Mouse (Mus musculus) thymus, postnatal 25 days (tissue): ENCODE results near the gene S100a3.
A peak's percentile ranks its signal among the peaks of the same experiment; 100 is the strongest.

Experiments
- DNase-seq: peaks from one replicate; pipeline ENCODE4 v3.0.0; 2022

Gene S100a3

DNA sequence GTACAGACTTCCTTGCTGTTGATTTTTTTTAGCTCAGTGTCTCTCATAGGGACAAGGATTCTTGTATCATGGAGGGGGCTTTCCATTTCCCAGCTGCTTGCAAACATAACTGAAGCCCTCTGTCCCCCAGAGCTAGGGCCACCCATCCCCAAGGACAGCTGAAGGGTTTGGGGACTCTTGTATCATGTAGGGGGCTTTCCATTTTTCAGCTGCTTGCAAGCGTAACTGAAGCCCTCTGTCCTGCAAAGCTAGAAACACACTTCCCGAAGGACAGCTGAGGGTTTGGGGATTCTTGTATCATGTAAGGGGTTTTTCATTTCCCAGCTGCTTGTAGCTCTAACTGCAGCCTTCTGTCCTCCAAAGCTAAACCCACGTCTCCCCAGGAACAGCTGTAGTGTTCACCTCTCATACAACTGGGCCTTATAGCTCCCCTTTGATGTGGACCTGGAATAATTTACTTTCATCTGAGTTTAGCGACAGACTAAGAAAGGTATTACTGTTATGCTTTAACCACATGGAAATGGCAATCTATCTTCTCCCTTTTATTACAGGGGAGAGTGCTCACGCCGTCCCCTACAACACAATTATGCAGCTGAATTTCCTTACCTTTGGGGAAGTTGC is at the start of gene S100a3:
Gene S100a3 (plus strand): TSS at position 571 of the 621 bp plus-strand sequence.
- no peak for DNase-seq

- no peak for DNase-seq
These were observed 48.1 kb upstream of the S100a3 start for GRCm38 (mm10) chr3:90512276-90512675.

DNA sequence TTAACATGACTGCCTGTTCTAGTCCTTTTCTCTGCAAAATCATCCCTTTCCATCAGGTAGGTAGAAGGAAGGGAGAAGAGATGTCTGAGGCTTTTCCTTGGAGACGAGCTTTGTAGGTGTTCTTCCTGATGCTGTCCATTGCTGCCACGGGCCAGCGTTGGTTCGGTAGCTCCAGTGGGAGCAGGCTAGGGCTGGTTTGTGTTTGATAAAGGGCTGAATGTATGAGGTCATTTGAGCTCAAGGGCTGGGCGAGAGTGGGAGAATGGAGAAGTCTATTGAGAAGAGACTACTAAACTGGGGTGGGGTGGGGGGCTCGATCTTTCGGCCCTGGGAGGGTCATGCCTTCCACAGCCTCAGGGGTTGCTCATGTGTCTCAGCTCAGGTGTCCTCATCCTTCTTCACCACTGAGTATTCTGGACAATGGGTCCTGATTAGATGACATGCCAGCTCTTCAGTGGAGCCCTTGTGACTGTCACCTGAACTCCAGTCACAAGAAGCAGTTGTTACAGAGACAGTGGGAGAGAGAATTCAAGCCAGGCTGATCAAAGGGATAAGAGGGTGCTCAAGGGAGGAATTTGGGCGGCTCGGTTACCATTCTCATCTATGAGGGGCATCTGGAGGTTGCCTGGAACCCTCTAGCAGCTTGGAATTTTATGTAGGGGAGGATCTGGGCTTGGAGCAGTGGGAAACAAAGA is 47.3 kb upstream of the S100a3 start:
- no peak for DNase-seq

DNA sequence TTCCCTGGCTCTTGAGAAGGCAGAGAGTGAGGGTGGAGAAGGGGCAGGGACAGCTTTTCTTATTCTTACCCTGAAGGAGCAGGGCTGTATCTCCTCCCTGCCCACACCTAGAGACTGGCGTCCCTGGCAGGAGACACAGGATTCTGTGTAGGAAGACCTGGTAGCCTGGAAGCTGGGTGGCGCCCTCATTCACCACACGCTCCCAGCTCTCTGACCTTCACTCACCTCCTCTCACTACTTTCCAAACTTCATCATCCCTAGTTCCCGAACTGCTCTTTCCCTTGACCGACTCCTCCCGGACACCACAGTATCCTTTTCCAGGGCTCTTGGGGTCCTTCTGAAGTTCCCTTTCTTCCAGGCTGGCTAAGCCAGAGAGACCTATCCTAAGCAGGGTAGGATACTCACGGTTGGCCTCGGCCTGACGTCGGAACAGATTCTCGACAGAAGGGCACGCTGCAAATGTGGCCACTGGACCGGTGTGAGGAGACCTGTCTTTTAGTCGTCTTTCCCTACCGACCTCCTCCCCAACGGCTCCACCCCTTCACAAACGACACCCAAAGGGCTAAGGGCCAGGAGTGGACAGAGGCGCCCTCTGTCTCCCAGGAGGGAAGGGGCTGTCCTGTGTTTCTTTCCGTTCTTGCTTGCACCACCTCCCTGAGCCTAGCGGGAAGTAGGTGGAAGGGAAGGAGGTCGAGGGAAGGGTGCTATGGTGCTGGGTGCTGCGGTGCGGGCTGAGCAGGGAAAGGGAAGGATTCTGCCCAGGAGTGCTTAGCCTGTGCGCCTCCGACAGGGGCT is 46.4 kb upstream of the S100a3 start, which contains the start of the genes S100a1 and S100a13:
Gene S100a1 (minus strand): TSS at position 597 of the 795 bp plus-strand sequence.
Gene S100a13 (plus strand): TSS at position 640 of the 795 bp plus-strand sequence.
- DNase-seq = peak; percentile 34

DNA sequence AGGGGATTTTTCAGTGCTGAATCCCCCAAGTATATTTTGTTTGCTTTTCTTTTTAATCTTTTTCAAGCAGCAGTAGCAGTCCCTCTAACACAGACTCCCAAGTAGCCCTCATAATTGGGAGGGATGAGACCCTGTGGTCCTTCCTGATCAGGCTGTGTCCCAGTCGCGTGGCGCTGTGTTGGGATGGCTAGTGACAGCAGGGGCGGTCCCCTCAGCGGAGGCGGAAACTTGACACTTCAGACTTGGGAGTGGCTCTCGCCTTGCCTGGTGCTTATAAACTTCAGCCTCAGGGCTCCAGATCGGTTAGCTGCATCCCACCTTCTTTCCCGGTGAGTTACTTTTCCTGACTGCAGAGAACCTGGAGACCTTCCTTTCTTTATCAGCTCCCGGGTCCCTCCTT is 45.7 kb upstream of the S100a3 start:
- peak; percentile 68 for DNase-seq

DNA sequence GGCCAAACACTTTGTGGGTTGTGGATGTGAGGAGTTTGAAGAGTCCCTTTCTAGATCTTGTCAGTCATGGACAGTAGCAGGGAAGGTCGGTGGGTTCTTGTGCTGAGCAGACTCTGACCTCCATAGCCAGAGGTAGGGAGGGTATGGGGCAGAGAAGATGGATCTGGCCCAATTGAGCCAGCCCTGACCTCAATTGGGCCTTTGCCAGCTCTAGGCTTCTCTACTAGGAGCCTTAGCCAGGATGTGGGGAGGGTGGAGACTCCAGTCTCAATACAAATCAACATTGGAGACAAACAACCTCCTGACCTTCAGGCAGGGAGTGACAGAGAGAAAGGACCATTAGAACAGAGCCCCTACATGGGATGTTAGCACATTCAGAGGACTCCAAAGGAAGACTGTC is 45.1 kb upstream of the S100a3 start:
- DNase-seq = no peak

DNA sequence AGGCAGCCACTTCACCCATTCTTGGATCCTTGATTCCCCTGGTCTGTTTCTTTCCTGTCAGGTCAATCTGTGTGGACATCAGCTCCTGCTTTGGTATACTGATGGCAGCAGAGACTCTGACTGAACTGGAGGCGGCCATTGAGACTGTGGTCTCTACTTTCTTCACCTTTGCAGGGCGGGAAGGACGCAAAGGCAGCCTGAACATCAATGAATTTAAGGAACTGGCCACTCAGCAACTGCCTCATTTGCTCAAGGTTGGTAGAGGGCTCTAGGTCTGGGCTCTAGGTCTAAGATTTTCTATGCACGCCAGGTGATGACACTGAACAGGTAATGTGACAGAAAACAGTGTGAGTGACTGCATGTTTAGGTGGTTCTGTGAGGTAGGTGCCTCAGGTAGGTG is 44.6 kb upstream of the S100a3 start:
- DNase-seq = no peak

DNA sequence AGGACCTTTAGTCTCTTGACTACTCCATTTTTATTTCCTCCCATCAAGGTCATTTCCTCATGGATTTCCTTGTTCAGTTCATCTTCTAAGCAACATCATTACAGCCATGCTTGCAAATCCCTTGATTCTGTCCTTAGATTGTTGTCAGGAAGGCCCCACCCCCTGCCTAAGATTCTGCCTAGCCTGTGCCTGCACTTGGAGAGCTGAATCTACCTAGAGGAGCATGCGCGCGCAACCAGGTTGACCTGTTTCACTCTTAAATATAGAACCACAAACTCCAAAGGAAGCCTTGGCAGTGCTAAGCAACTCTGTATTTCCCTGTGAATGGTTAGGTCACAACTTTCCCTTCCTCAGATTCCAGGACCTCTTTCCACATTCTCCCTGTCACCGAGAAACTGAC is 42.7 kb upstream of the S100a3 start:
- DNase-seq = no peak

GRCm38 (mm10) chr3:90525421-90525820 is 35.0 kb upstream of the S100a3 start:
- peak; percentile 16 for DNase-seq

DNA sequence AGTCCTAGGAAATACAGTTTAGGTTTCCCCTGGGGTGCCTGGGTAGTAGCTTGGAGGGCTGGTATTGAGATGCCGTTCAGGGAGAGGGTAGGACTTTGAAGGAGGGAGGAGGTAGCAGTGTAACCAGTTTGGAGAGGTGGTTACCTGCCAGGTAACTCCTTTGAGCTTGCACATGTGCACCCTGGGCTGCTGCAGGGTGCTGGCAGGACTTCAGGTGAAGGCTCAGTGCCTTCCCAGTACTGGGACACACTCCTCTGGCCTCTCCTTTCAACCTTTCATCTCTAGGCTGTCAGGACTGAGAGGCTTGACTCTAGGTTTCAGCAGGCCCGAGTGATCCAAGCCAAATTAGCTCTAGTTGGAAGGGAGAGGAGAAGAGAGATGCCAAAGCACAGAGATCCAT is 34.3 kb upstream of the S100a3 start:
- no peak for DNase-seq

- DNase-seq = no peak
These were observed 33.8 kb upstream of the S100a3 start, which contains the start of gene S100a14 for GRCm38 (mm10) chr3:90526580-90526979. Gene S100a14 (plus strand): TSS chr3:90526856.

GRCm38 (mm10) chr3:90527291-90527873 is 33.0 kb upstream of the S100a3 start:
- no peak for DNase-seq

DNA sequence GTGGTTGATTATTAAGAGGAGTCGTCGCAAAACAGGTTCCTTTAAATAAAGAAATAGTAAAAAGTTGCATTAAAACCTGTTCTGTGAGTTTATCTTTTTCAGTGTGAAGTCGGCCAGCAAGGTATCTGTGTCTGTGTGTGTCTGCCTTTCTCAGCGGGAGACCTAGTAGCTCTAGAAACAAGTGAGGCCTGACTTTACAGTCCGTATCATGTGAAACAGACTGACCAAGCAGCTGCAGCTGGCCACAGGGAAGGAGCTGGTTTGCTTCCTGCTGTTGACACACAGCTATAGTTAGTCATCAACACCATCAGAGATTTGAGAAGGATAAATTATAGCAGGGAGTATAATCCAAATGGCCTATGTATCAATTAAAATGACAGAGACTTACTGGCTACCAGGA is 28.7 kb upstream of the S100a3 start:
- DNase-seq = no peak

DNA sequence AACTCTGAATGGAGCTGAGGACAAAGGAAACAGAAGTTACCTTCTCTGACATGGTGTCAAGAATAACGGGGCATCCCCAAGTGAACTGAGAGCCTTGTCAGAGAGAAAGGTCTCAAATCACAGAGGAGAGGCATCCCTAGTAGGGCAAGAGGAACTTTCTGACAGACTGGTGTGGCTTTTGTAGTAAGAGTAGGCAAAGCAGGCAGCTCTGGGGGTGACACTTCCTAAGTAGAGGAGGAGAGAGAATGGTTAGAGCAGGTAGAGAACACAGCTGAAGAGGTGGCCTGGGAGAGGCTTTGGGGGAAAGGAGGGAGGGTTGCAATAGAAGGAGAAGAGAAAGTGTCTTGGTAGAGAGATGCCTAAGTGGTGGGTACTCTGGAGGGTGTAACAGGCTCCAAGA is 24.9 kb upstream of the S100a3 start:
- no peak for DNase-seq

- no peak for DNase-seq
These were observed 23.1 kb upstream of the S100a3 start, which contains the start of gene S100a16 for GRCm38 (mm10) chr3:90537141-90537904. Gene S100a16 (plus strand): TSS chr3:90537254.

DNA sequence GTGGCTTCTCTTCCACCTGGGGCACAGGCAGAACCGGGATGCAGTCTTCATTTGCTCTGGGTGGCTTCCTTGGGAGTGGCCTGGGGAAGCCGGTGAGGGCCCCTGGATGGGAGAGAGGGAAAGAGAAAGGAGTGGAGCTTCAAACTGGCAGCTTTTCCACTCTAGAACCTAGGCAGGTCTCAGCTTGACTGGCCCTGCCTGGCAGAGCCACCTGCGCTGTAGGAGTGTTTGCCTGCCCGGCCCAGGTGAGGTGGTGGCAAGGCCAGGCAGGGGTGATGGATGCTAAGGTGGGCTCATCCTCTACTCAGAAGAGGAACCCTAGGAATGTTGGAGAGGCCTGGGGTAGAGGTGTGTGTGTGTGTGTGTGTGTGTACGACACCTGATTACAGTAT is 22.5 kb upstream of the S100a3 start:
- DNase-seq = no peak

DNA sequence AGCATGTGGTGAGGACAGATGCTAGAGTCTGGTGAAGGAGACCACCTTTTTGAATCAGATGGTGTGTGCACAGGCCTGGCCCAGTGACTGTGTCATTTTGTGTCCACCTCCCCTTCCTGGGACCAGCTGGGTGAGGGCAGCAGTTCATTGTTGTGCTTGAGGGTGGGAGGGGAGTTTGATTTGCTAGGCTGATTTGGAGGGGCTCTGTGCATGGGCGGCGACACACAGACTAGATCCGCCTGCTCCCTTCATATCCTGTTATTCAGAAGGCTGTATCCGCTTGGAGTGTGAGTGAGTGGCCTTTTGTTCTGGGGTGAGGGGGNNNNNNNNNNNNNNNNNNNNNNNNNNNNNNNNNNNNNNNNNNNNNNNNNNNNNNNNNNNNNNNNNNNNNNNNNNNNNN is 19.5 kb upstream of the S100a3 start:
- no peak for DNase-seq

DNA sequence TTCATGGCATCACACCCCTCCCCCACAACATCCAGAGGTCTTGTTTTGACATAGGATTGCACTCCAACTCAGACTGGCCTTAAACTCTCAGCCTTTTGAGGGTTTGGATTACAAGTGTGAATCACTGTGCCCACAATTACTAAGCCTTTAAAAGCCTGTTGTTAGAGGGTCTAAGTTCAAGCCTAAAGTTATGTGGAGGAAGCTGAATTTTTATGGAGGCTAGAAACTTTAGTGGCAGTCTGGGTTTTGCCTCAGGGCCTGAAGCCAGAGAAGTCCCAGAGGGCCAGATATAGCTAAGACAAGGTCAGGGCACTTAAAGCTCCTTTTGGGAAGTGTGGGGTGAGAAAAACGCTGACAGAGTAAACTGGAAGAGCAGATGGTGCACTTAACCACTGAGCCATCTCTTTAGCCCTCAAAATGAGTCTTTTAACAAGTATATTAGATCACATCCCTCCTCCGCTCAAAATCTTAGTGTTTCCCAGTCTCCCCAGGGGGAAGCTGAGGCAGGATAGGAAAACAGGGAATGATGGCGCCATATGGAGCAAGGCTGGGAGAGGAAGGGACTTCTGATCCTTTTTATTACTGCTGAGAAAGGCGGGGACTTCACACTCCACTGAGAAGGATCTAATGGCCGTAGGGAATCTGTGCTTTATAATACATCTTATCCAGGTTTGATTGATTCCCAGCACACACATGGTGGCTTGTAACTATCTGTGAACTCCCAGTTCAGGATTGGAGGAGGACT is 10.5 kb upstream of the S100a3 start:
- no peak for DNase-seq

- no peak for DNase-seq
These were observed 10.0 kb upstream of the S100a3 start for GRCm38 (mm10) chr3:90550421-90550790.

DNA sequence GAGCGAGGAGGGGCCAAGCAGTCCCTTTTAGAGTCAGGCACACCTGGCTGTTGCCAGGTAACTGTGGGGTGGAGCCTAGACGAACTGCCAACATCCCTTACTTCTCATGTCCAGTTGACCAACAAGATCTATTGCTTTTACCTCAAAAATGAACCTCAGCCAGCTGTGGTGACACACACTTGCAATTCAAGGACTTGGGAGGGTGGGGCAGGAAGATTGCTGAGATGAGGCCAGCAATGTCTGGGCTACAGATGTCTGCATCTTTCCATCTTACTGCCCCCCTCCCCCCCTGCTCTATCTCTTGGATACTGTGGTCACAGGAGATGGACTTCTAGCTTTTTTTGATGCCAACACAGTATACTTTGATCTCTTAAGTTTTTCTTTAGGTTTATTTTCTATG is 8.1 kb upstream of the S100a3 start:
- DNase-seq = no peak

DNA sequence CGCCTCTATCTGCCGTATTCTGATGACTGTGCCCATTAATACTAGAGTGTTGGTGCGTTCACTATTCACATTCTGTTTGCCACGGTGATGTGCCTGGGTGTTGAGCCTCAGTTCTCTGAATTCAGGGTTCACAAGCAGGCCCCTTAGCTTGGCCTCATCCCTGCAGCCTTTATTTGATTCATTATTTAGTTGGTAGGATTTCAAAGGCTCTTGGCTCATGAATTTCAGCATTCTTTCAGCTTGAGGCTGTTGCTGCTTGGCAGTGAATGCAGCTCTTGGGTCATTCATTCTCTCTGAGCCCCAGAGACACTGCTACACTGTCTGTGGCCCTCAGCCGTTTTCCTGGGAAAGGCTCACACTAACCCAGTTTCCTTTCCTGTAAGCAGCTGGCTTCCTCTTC is 4.4 kb upstream of the S100a3 start:
- no peak for DNase-seq

DNA sequence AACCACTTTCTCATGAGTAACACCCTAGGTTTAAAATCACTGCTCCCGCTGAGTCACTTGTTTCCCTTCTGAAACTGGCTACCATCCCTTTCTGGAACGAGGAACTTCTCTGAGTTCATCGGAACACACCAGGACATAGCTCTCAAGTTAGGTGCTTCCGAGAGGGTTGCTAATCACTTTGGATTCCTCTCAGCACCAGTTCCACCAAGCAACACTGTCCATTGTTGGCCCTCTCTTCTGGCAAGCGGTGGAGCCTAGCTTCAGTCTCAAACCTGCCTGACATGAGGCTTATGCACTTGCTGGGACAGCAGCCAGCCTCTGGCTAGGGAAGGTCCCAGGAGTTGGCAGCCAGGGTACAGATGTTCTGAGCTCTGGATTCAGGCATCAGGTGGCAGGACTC is 14.3 kb downstream of the S100a3 start:
- no peak for DNase-seq
